Mouse (Mus musculus) gastrocnemius, postnatal 10 days (tissue): ENCODE results near the gene Clic4. TPM values are rescaled to one million over a fixed set of nuclear protein-coding genes. Genes with fewer than 3 reads are reported as not detected.

Experiments used
- DNase-seq: peaks from one replicate; pipeline ENCODE4 v3.0.0; 2021; ENCODE audit warnings: mixed read lengths
- total RNA-seq, 2 experiments: library from RNA; stranded (reverse); gene quantifications; 2 replicates each; pipeline ENCODE4 v1.2.3; 2021

Clic4 gene
- total RNA-seq, 2 experiments from 2014 or later, result 56.8 to 69.7 TPM

DNA sequence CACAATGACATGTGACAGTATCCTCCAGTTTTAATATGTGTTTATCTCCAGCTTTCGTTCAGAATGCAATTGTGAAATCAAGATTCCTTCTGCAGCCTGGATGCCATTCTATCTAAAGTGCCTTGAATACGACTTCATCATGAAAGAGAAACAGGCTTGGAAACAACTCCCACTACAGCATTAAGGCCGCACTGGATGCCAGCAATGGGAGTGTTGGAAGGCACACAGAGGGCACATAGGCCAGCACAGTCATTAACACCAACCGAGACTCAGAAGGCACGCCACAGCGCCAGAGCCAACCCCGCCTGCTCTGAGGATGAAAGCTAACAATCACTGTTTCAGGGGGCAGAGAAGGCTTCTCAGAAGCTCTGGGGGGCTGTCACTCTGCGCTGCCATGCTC is 37.1 kb downstream of the Clic4 start:
- DNase-seq, result no peak

DNA sequence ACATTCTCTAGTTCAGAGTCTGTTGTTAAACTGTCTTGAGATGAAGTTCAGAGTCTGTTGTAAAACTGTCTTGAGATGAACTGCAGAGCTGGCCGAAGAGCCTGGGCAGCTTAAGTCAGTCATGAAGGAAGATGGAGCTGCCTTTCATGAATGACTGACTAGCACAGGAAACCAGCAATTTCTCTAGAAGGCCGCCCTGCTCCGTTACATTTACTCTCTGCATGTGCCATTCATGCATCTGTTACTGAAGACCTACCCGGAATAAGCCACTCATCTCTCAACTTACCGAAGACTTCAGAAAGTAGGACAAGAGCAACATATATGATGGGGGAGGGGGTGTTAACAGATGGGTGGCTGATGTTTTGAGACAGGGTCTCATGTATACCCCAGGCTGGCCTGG is 40.1 kb downstream of the Clic4 start:
- DNase-seq, result no peak

- no peak for DNase-seq
These were observed 41.1 kb downstream of the Clic4 start for GRCm38 (mm10) chr4:135231543-135231942.

DNA sequence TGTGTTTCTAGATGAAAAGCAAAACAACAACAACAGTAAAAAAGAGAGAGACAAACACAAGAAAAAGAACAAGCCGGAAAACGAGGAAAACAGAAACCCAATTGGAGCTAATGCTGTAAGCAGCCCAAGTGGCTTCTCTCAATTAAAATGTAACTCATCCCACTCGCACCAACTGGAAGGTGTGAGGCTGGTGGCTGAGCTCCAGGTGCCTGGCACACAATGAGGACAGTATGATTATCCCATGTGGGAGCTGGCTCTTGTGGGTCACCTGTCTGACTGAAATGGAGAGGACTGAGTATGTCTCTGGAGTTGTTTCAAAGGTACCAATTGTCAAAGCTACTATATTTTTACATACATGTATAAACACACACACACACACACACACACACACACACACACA is 41.5 kb downstream of the Clic4 start:
- DNase-seq, result no peak

DNA sequence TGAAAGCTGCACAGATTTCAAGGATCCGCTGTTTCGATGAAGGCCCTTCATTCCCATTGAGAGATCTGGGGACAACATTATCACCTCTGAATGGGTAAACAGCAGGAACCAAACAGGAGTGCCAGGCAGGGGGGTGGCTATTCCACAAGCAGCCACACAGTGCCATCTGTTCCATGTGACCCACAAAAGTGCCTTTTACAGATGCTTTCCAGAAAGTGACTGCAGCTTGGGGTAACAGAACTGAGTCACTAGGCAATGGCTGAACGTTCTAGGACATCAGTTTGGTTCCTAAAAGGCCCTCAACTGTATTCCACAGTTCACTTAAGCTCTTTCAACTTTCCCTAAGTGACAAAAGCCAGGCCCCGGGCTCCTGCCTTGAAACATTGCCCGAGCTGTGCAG is 42.0 kb downstream of the Clic4 start:
- no peak for DNase-seq

GRCm38 (mm10) chr4:135229871-135230270 is 42.7 kb downstream of the Clic4 start:
- no peak for DNase-seq

- no peak for DNase-seq
These were observed 44.5 kb downstream of the Clic4 start for GRCm38 (mm10) chr4:135228136-135228535.

GRCm38 (mm10) chr4:135226008-135226667 is 46.5 kb downstream of the Clic4 start:
- DNase-seq, result no peak

DNA sequence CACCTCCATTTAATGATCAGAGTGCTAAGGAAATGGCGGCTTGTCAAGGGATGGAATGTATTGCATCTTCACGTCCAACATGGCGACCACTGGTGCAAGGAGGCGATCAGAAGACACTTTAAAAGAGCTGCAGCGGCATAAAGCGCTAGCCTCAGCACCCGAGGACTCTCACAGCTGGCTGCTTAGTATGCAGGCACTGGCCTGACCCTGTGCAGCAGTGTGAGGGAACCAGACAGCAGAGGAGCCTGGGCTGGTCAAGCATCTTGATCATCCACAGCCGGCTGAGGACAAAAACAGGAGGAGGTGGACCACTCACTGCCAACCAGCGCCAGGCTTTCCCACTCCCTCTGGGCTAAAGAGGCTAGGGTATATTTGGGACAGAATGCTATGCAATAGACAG is 48.8 kb downstream of the Clic4 start:
- no peak for DNase-seq

DNA sequence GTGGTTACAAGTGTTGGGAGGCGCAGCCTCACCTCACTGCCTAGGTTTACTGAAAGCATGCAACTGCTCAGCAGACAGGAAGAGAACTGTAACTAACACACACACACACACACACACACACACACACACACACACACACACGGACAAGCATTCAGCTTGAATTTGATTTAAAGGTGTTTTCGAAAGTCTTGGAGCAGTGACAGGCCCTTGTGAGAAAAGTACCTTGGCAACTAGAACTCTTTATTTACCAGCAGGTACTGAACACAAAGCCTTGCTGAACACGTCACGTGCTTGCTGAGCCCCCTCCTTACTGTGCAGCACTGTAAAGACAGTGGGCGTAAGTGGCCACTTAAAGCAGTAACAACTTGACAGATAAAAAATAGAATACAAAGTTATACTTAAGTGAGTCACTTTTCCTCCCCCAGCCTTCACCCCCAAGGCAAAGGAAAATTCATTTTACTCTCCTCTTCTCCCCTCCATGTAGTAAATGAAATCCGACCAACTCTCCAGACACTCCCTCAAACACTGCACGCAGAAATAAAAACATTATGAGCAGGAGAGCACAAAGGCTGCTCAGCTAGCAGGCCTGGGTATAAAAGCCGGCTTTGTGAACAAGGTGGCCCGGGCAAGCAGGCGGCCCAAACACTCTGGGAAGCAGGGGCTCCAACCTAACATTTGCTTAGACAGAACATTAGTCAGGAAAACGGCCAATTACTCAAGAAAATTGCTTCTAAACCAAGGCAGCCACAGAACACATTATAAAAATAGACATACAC is 50.8 kb downstream of the Clic4 start:
- DNase-seq, result no peak

- no peak for DNase-seq
These were observed 52.0 kb downstream of the Clic4 start for GRCm38 (mm10) chr4:135220641-135221040.

- DNase-seq, result peak; percentile 86
These were observed 53.0 kb downstream of the Clic4 start for GRCm38 (mm10) chr4:135219652-135220051.

DNA sequence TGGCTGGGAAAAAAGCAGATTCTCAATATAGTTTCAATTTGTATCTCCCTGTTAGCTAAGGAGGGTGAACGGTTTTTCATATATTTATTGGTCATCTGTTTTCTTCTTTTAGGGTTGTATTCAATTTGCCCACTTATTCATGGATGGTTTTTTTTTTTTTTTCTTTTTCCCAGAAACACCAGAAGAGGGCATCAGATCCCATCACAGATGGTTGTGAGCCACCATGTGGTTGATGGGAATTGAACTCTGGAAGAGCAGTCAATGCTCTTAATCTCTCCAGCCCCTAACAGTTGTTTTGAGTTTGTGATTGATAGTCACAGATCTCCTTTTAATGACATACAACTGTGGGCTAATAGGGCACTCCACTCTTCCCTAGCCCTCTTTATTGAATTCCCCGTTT is 62.8 kb downstream of the Clic4 start:
- no peak for DNase-seq

DNA sequence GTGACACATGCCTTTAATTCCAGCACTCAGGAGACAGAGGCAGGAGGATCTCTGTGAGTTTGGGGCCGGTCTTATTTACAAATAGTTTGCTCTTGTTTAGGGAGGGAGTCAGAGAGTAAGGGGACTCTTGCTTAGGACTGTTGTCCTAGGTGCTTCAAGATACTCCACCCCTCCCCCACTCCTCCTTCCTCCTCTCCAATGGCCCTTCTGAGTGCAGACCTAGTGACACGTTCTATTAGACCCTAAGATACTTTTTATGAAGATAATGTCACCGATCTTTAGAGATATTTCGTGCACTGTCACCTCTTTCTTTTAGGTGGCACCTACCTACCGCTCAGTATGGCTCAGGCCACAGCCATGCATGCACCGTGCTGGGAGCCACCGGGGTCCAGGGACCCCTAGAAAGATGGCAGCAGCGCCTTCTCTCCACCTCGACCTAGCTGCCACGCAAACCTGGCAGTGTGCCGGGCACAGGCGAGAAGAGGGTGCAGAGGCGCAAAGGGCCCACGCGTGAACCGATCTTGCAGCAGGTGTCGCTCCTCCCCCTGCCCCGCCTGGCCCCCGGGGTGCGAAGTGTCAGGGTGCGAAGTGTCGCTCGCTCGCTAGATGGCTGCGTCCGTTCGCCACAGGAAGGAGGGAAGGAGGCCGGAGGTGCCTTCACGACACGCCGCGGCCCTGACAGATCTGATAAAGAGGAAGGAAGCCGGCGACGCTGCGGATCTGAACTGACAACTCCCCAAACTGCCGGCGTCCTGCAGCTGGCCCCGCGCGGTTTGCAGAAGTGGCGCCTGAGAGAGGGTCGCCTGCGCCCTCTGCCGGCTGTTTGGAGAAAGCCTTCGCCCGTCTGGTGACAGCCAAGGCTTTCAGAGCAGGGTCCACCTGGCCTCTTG is 66.7 kb downstream of the Clic4 start:
- DNase-seq, result peak; percentile 90

GRCm38 (mm10) chr4:135205254-135205653 is 67.4 kb downstream of the Clic4 start:
- DNase-seq, result no peak

DNA sequence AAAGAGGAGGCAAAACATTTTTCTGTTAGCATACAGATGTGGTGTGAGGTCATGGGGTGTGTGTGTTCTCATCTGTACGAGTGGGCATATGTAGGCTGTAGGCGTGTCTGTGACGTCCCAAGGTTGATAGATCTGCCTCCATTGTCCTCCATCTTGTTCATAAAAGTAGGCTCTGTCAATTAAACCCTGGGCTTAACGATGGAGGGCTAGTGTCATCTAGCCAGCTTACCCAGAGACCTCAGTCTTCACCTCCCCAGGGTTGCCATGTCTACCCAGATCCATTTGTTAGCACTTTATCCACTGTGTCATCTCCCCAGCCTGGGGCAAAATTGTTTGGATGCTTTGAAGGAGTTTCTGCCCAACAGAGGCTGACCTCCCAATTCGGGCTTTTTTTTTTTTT is 67.9 kb downstream of the Clic4 start:
- DNase-seq, result no peak

- no peak for DNase-seq
These were observed 68.6 kb downstream of the Clic4 start for GRCm38 (mm10) chr4:135203806-135204560.

GRCm38 (mm10) chr4:135203279-135203678 is 69.3 kb downstream of the Clic4 start:
- no peak for DNase-seq

- no peak for DNase-seq
These were observed 70.8 kb downstream of the Clic4 start for GRCm38 (mm10) chr4:135201771-135202170.

GRCm38 (mm10) chr4:135197857-135198256 is 74.8 kb downstream of the Clic4 start:
- DNase-seq, result no peak

DNA sequence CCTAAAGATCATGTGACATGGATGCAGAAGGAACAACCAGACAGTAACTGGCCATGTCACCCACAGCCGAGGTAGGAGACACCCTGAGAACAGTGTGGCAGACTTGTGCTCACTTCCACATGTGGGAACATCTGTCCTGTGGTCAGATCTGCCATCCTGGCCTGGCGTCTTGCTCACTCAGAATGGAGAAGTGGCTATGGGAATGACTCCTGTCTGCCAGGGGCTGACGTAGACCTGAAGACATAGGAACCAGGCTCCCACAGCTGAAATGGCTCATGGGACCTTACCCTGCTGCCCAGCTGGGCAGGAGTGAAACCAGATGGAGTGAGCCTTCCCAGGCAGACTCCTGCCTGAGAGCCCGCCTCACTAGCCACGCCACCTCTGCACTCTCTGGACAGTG is 79.8 kb downstream of the Clic4 start:
- DNase-seq, result no peak

GRCm38 (mm10) chr4:135191604-135192003 is 81.0 kb downstream of the Clic4 start:
- DNase-seq, result no peak
